Mouse (Mus musculus) ES-E14 (cell line): ENCODE data around the gene Gm4450.
"Not testable (repeated sequence)": the region's sequence is repeated elsewhere in the genome, so short reads cannot be mapped to it uniquely, and the experiment has no call there.

Experiments used
- CHD2 ChIP-seq: IDR thresholded peaks from 2 replicates; pipeline ENCODE4 v1.6.1; 2014; ENCODE audit warnings: mild to moderate bottlenecking, low read depth, low read length, inconsistent platforms
- ZNF384 ChIP-seq: IDR thresholded peaks from 2 replicates; pipeline ENCODE4 v1.6.1; 2012; ENCODE audit warnings: low read depth, low read length, inconsistent platforms

GRCm38 (mm10) chr3:98494184-98494583, 37.3 kb upstream of the Gm4450 start:
- TF ChIP-seq ZNF384, CHD2: not testable (repeated sequence)
